Mouse (Mus musculus): ENCODE measurements around the gene Gart. TPM values are rescaled to one million over a fixed set of nuclear protein-coding genes. Genes with fewer than 3 reads are reported as not detected.
"Not testable (repeated sequence)": the region's sequence is repeated elsewhere in the genome, so short reads cannot be mapped to it uniquely, and the experiment has no call there.

The Gart gene
- polyA plus RNA-seq, 1 experiment from 2014 or later: 160 TPM

- no peaks in the 10 kb centered on the region for H3K27me3 ChIP-seq (replicated peaks)
- peak overlapping the region; percentile 94 for H3K9ac ChIP-seq
- no peak for ATAC-seq
- peak overlapping the region; percentile 99 for H3K4me2 ChIP-seq
- H3K27ac ChIP-seq: peak overlapping the region; percentile 100
- H3K4me1 ChIP-seq: peaks cover 32% of the 10 kb centered on the region
- WGBS (ENCODE audit: insufficient replicate concordance): under 1% methylated on average over 11 of the region's 11 CpGs
- peaks cover 40% of the 10 kb centered on the region for H3K36me3 ChIP-seq
- peak overlapping the region; percentile 83 for H3K4me3 ChIP-seq
- H3K9me3 ChIP-seq (replicated peaks): no peaks in the 10 kb centered on the region
Observed at GRCm38 (mm10) chr16:91645995-91646602, 653 bp downstream of the Gart start.

DNA sequence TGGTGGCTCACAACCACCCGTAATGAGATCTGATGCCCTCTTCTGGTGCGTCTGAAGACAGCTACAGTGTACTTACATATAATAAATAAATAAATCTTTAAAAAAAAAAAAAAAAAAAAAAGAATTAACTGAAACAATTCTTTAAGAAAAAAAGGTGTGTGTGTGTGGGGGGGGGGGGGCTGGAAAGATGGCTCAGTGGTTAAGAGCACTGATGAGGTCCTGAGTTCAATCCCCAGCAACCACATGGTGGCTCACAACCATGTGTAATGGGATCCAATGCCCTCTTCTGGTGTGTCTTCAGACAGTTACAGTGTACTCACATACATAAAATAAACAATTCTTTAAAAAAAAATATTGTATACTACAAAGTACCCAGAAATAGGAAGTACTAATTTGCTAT lies 1.3 kb downstream of the Gart start:
- peak overlapping the region; percentile 35 for H3K4me3 ChIP-seq
- not testable (repeated sequence) for ATAC-seq; H3K27me3 ChIP-seq (replicated peaks); H3K27ac ChIP-seq; H3K9me3 ChIP-seq (replicated peaks); H3K9ac ChIP-seq
- H3K4me2 ChIP-seq: peak overlapping the region; percentile 99
- peaks cover 42% of the 10 kb centered on the region for H3K36me3 ChIP-seq
- 63% methylated on average over 1 of the region's 2 CpGs for WGBS (ENCODE audit: insufficient replicate concordance)
- H3K4me1 ChIP-seq: peaks cover 27% of the 10 kb centered on the region

DNA sequence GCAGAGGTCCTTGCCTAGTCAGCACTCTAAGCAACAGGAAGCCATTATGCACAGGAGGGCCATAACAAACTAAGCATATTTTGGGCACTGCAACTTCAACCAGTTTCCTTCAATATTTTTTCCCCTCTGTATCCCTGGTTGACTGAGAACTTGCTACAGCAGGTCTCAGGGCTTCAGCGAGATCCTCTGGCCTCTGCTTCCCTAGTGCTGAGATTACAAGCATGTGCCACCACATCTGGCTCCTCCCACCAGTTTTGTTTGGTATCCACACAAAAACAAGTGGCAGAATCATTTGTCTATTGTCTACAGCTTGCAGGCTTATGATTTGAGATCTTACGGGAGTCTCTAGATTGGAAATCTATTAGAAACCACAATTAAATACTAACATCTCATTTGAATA lies 1.9 kb downstream of the Gart start:
- peak overlapping the region; percentile 36 for H3K9ac ChIP-seq
- peak overlapping the region; percentile 20; the same call in 1 of the 2 replicates for H3K4me3 ChIP-seq
- H3K4me1 ChIP-seq: peaks cover 24% of the 10 kb centered on the region
- peak overlapping the region; percentile 99 for H3K4me2 ChIP-seq
- H3K27me3 ChIP-seq (replicated peaks): no peaks in the 10 kb centered on the region
- peaks cover 45% of the 10 kb centered on the region for H3K36me3 ChIP-seq
- no peak for ATAC-seq
- no peaks in the 10 kb centered on the region for H3K9me3 ChIP-seq (replicated peaks)
- H3K27ac ChIP-seq: peak overlapping the region; percentile 45
- WGBS (ENCODE audit: insufficient replicate concordance): 48% methylated on average over 2 of the region's 2 CpGs

GRCm38 (mm10) chr16:91640171-91640570 lies 6.6 kb downstream of the Gart start:
- no peaks in the 10 kb centered on the region for H3K27me3 ChIP-seq (replicated peaks)
- ATAC-seq: no peak
- no peak overlapping the region for H3K27ac ChIP-seq
- no peak overlapping the region for H3K4me3 ChIP-seq
- H3K9ac ChIP-seq: no peak overlapping the region
- WGBS (ENCODE audit: insufficient replicate concordance): 85% methylated on average over 8 of the region's 8 CpGs
- peaks cover 15% of the 10 kb centered on the region for H3K4me1 ChIP-seq
- H3K36me3 ChIP-seq: peaks cover 92% of the 10 kb centered on the region
- no peak overlapping the region for H3K4me2 ChIP-seq
- no peaks in the 10 kb centered on the region for H3K9me3 ChIP-seq (replicated peaks)

DNA sequence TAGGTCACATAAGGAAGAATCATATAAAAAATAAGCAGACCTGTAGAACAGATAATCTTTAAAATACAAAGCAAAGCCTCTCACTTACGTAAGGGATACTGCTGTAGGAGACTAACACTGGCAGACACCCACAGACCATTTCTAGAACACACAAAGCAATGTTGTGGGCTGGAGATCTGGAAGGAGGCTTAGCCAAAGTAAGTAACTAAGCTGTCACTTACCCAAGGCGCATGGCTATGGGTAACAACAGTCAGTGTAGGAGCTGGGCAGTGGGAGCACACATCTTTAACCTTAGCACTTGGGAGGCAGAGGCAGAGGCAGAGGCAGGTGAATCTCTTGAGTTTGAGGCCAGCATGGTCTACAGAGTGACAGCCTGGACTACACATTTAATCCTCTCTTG lies 7.1 kb downstream of the Gart start:
- Histone ChIP-seq H3K4me3 (no peak overlapping the region), H3K9ac (no peak overlapping the region), H3K4me1 (peaks cover 13% of the 10 kb centered on the region), H3K27ac (no peak overlapping the region), H3K4me2 (no peak overlapping the region), H3K27me3 (replicated peaks) (no peaks in the 10 kb centered on the region), H3K9me3 (replicated peaks) (no peaks in the 10 kb centered on the region), H3K36me3 (peaks cover 94% of the 10 kb centered on the region)
- 93% methylated on average over 2 of the region's 2 CpGs for WGBS (ENCODE audit: insufficient replicate concordance)
- no peak for ATAC-seq

DNA sequence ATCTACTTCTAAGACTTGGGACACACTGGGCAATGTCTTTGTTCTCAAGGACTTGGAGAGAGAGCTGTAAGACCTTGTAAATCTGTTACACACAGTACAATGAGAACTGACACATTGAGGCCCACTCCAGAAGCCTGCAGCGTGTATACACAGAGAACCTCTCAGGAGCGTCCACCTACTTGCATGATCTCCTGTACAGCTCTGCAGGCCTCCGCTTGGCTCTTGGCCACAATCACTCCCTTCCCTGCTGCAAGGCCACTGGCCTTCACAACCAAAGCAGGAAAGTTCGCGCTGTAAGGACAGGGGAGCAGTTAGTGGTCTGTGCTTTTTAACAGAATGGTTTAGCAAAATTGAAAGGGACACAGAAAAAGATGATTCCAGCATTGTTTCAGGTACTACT lies 7.6 kb downstream of the Gart start:
- H3K4me1 ChIP-seq: peaks cover 9% of the 10 kb centered on the region
- H3K27me3 ChIP-seq (replicated peaks): no peaks in the 10 kb centered on the region
- no peak overlapping the region for H3K9ac ChIP-seq
- H3K9me3 ChIP-seq (replicated peaks): no peaks in the 10 kb centered on the region
- no peak overlapping the region for H3K4me2 ChIP-seq
- 85% methylated on average over 5 of the region's 5 CpGs for WGBS (ENCODE audit: insufficient replicate concordance)
- no peak overlapping the region for H3K4me3 ChIP-seq
- no peak for ATAC-seq
- H3K36me3 ChIP-seq: peaks cover 98% of the 10 kb centered on the region
- no peak overlapping the region for H3K27ac ChIP-seq

GRCm38 (mm10) chr16:91633641-91634040 lies 13.1 kb downstream of the Gart start:
- Histone ChIP-seq H3K4me2 (no peak overlapping the region), H3K4me3 (no peak overlapping the region), H3K4me1 (peaks cover 5% of the 10 kb centered on the region), H3K9me3 (replicated peaks) (no peaks in the 10 kb centered on the region), H3K9ac (no peak overlapping the region), H3K27me3 (replicated peaks) (no peaks in the 10 kb centered on the region), H3K36me3 (peaks cover 100% of the 10 kb centered on the region), H3K27ac (no peak overlapping the region)
- 81% methylated on average over 12 of the region's 12 CpGs for WGBS (ENCODE audit: insufficient replicate concordance)
- ATAC-seq: no peak

- 87% methylated on average over 7 of the region's 7 CpGs for WGBS (ENCODE audit: insufficient replicate concordance)
- no peak for ATAC-seq
- Histone ChIP-seq H3K27me3 (replicated peaks) (no peaks in the 10 kb centered on the region), H3K27ac (no peak overlapping the region), H3K36me3 (peaks cover 100% of the 10 kb centered on the region), H3K4me1 (peaks cover 5% of the 10 kb centered on the region), H3K9me3 (replicated peaks) (no peaks in the 10 kb centered on the region), H3K9ac (no peak overlapping the region), H3K4me3 (no peak overlapping the region), H3K4me2 (no peak overlapping the region)
Observed at GRCm38 (mm10) chr16:91632940-91633339, 13.8 kb downstream of the Gart start.

DNA sequence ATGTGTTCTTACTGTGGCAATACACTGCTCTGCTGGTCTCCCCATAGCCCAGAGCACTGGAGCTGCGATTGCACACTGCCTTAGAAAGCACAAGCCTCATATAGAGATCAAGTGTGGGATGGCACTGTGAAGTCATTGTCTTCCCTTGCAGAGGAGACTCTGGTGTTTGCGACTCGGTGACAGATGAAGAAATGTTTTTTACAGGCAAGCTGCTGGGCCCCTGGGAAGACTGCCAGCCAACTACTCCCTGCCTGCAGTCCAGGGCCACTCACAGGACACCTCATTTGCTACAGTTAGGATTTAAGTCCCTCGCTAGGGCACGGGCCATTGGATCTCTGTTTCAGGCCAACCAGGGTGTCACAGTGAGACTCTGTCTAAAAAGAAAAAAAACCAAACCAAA lies 14.3 kb downstream of the Gart start:
- H3K27me3 ChIP-seq (replicated peaks): no peaks in the 10 kb centered on the region
- WGBS (ENCODE audit: insufficient replicate concordance): 85% methylated on average over 5 of the region's 5 CpGs
- ATAC-seq: no peak

GRCm38 (mm10) chr16:91630584-91630983 lies 16.2 kb downstream of the Gart start:
- peaks cover 100% of the 10 kb centered on the region for H3K36me3 ChIP-seq
- no peaks in the 10 kb centered on the region for H3K27me3 ChIP-seq (replicated peaks)
- ATAC-seq: no peak
- no peak overlapping the region for H3K27ac ChIP-seq
- H3K4me3 ChIP-seq: no peak overlapping the region
- H3K4me1 ChIP-seq: peaks cover 5% of the 10 kb centered on the region
- WGBS (ENCODE audit: insufficient replicate concordance): 83% methylated on average over 1 of the region's 1 CpGs
- H3K9ac ChIP-seq: no peak overlapping the region
- H3K4me2 ChIP-seq: no peak overlapping the region
- no peaks in the 10 kb centered on the region for H3K9me3 ChIP-seq (replicated peaks)

More for the DNA sequence above, 14.3 kb downstream of the Gart start:
- H3K9me3 ChIP-seq (replicated peaks): no peaks in the 10 kb centered on the region
- no peak overlapping the region for H3K4me2 ChIP-seq
- peaks cover 100% of the 10 kb centered on the region for H3K36me3 ChIP-seq
- H3K9ac ChIP-seq: no peak overlapping the region
- H3K4me1 ChIP-seq: peaks cover 5% of the 10 kb centered on the region
- no peak overlapping the region for H3K4me3 ChIP-seq
- H3K27ac ChIP-seq: no peak overlapping the region

DNA sequence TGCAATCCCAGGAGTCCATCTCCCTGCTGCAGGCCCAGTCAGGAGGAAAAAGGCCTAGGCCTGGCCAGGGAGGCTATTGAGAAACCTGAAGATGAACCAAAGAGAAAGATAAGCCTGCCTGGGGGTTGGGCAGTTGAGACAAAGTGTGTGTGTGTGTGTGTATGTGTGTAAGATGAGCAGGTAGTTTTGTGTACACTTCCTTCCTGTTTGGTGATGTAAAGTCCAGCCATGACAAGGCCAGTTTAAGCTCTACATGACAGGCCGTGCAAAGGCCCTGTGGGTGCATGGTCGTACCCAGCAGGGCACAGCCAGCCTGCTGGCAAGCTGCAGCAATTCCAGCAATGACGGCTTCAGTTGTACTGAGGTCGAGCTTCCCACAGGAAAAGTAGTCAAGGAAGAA lies 17.0 kb downstream of the Gart start:
- Histone ChIP-seq H3K9me3 (replicated peaks) (no peaks in the 10 kb centered on the region), H3K4me2 (no peak overlapping the region), H3K27me3 (replicated peaks) (no peaks in the 10 kb centered on the region), H3K4me3 (no peak overlapping the region), H3K9ac (no peak overlapping the region), H3K4me1 (no peaks in the 10 kb centered on the region), H3K27ac (no peak overlapping the region), H3K36me3 (peaks cover 100% of the 10 kb centered on the region)
- no peak for ATAC-seq
- 86% methylated on average over 4 of the region's 4 CpGs for WGBS (ENCODE audit: insufficient replicate concordance)

DNA sequence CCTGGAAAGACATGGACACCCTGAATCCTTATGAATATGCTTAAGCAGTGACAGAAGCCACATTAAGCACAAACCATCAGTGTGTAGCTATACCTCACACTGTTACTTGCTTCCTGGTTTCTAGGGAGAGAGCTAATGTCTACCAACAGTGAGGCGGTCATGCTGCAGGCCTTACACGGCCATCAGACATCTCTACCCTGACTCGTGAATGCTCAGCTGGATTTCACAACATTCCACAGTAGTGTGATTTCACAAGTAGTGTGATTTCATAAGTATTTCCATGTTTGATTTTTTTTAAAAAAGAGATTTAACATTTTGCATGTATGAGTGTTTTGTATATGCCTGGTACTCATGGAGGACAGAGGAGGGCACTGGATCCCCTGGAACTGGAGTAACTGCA lies 18.1 kb downstream of the Gart start:
- no peaks in the 10 kb centered on the region for H3K4me1 ChIP-seq
- H3K36me3 ChIP-seq: peaks cover 100% of the 10 kb centered on the region
- H3K27ac ChIP-seq: no peak overlapping the region
- no peak overlapping the region for H3K9ac ChIP-seq
- H3K9me3 ChIP-seq (replicated peaks): no peaks in the 10 kb centered on the region
- no peaks in the 10 kb centered on the region for H3K27me3 ChIP-seq (replicated peaks)
- WGBS (ENCODE audit: insufficient replicate concordance): 81% methylated on average over 3 of the region's 3 CpGs
- H3K4me2 ChIP-seq: no peak overlapping the region
- no peak for ATAC-seq
- H3K4me3 ChIP-seq: no peak overlapping the region

- no peak overlapping the region for H3K9ac ChIP-seq
- H3K27me3 ChIP-seq (replicated peaks): no peaks in the 10 kb centered on the region
- H3K4me2 ChIP-seq: no peak overlapping the region
- no peak overlapping the region for H3K4me3 ChIP-seq
- H3K9me3 ChIP-seq (replicated peaks): no peaks in the 10 kb centered on the region
- H3K36me3 ChIP-seq: peaks cover 100% of the 10 kb centered on the region
- ATAC-seq: no peak
- H3K4me1 ChIP-seq: no peaks in the 10 kb centered on the region
- WGBS (ENCODE audit: insufficient replicate concordance): 79% methylated on average over 7 of the region's 7 CpGs
- no peak overlapping the region for H3K27ac ChIP-seq
Observed at GRCm38 (mm10) chr16:91627831-91628230, 18.9 kb downstream of the Gart start.

Data from liver, embryonic 12.5 days (tissue).